Mouse (Mus musculus) cerebellum, adult 8-10 months (tissue): ENCODE measurements at regions not wholly inside any gene's neighbourhood (a gene's known extent, or its start where the extent isn't known, plus 50 kb on each side); places are given as distances from the start of the nearest gene placed in this dataset.

Experiments used
- DNase-seq: peaks from one replicate; pipeline ENCODE4 v3.0.0; 2022

DNA sequence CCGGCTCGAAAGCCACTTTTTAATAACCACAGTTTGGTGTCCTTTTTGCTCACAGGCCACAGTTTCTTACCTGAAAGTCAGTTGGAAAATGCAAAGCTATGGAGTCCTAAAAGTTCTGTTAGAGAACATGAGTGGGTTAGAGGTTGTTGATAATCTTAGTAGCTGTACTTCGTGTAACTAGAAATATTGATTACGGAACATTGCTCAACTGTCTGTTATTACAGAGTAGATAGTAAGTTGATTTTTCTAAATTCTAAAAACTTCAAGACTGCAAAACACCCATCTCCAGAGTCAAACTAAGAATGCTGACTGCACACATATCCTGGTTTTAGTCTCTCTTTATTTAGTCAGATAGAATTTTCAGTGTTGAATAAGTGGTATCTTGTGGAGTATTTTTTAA lies 111.0 kb downstream of the Slc38a4 start:
- no peak for DNase-seq

DNA sequence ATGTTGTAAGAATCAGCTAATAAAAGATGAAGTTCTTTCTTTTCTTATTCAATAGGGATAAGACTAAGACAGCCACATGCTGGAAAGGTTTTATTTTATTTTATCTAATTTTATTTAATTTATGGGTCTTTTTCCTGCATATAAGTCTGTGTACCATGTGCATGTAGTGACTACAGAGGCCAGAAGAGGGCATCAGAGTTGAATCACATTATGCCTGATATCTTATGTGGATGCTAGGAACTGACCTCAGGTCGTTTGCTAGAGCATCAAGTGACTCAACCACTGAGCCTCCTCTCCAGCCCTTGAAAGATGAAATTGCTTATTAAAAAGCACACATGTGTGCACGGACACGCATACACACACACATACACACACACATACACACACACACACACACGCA lies 113.1 kb downstream of the Slc38a4 start:
- DNase-seq, result no peak

DNA sequence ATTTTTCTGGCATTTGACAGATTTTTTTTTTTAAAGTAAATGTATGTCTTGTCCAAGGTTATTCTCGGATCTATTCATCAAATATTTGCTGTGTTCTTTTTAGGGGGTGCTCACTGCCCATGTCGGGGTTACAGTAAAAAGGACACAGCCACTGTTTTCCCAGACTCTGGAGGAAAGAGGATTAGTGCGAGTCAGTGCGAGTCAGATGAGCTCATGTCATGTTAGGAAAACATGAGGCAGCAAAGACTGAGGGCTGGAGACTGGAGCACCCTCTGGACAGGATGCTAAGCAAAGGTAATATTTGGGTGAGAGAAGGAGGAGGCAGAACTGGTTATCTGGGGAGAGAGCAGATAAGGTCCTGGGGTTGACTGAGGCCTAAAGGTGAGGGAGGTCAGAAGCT lies 117.3 kb downstream of the Slc38a4 start:
- no peak for DNase-seq

DNA sequence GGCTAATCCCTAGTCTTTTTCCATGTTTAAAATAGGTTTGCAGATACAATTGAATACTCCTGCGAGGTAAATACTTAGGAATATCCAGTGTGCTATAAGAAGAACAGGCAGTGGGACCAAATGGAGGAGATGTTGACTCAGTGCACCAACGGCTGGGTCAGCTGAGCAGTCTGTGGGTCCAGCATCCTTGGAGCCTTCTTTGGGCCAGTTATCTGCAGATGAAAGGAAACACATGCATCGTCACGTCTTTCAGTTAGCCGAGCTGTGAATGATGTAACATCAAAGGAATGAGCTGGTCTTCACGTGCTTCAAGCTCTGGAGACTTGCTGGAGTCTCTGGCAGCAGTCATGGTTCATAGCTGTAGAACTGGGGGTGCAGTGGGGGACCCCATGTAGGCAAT lies 118.1 kb downstream of the Slc38a4 start:
- DNase-seq, result no peak

DNA sequence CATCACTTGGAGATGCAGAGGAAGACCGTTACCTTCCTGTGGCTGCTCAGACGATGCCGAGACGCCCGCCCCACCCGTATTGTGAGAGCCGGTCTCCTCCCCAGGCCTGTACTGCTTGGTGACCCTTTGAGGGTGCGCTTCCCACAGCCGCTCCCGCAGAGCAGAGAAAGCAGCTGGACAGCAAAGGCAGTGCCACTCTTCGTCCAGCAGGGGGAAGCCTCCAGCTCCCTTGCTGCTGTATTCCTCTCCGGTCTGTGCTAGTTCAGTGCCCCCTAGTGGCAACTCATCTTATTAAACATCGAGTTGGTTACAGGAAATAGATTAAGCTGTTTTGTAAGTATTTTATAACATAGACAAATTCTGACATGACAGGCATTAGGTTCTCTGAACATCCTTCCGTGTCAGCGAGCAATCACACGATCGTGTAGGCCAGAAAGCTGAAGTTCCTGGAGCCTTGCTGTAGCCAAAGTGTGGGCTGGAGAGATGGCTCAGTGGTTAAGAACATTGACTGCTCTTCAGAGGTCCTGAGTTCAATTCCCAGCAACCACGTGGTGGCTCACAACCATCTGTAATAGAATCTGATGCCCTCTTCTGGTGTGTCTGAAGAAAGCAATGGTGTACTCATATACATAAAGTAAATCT lies 118.9 kb downstream of the Slc38a4 start:
- peak; percentile 80 for DNase-seq

DNA sequence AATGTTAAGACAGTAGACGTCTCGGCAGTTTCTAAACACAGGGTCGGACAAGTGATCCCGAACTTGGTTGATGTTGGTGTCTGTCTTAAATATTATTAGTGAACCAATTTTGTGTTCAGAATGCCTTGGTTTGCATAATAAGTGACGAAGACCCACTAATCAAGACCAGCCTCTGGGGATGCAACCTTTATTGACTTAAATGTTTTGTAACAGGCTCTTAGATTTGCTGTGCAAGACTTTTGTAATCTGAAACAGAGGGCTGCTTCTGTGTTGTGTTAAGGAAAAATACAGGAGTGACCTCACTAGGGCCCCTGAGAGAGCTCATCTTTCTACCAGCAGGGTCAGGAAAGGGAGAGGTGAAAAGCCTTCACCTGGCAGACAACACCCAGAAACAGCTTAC lies 119.5 kb downstream of the Slc38a4 start:
- DNase-seq, result no peak

DNA sequence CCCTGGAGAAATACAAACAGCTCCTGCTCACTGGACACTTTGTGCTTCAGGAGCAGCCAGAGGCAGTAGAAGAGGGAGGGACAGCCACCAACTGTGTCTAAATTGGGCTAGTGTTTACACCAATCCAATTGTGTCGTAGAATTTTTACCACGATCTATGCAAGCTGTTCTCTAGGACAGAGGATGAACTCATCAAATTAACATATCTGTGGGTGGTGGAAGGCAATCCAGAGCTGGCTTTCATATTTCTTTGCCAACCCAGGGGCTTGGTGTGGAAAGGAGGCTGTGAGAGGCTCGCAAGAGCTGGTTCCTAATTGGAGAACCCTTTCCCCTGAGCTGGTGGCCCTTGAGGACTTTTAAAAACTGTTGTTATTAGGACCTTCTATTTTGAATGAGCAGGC lies 122.3 kb downstream of the Slc38a4 start:
- DNase-seq, result no peak

DNA sequence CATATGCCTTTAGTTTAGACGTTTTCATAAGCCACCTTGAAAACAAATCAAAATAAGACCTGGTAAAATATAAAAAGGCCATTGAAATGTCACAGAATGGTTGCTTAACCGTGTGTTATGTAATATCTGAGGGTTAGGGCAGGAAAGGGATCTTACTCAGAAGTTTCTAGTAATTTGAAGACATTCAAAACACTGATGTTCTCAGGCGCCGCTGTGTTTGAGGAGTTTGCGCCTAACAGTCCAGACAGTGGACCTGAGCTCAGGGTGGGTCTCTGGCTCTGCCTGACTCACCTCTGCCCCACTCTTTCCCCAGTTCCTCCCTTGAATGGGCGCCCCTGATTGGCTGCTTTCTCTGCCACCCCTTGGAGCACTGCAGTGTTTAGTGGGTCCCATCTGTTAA lies 125.2 kb downstream of the Slc38a4 start:
- DNase-seq, result no peak

DNA sequence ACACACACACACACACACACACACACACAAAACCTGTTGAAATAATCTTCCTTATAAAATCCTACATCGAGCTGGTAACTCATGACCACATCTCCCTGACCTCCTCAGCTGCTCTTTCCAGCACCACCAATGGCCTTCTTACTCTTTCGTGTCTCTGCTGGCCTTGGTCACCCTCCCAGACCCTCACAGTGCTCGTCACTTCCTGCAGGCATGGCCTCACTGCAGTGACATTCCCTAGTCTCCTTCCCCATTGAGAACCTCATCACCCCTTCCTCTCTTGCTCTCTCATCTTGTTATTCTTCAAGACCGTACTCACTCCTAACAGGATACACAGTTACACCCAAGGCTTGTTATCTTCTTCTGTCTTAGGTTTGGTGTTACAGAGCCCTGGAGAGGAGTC lies 126.0 kb downstream of the Slc38a4 start:
- no peak for DNase-seq

DNA sequence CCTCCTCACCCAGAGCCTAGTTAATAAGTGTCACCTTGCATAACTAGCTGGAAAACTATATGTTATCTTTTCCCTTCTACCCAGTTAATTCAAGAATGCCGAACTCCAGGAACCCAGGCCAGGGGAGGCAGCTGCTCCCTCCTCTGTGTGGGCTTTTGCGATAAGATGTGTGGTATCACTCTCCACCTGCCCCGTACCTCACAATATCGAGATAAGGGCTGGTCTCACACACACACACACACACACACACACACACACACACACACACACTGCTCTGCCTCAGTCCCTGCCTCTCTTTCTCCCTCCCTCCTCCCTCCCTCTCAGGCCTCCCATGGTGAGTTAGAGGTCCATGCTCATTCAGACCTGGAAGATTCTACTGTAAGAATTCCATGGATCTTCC lies 127.1 kb downstream of the Slc38a4 start:
- DNase-seq, result no peak

DNA sequence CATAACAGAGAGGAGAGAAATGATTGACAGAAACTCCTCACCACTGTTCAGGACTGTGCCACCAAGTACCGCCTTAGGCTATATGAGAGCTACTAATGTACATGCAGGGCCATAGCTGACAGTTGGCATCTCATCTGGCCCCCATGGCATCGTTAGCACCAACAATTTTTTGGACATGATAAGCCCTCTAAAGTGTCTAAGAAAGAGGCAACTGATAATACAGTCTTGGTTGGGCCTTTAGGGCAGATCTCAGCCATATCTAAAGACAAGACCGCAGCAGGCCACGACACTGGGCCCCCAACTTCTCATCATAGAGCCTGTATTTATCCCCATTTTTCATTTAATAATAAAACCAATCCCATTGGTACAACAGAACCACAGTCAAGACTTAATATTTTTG lies 128.1 kb downstream of the Slc38a4 start:
- no peak for DNase-seq

DNA sequence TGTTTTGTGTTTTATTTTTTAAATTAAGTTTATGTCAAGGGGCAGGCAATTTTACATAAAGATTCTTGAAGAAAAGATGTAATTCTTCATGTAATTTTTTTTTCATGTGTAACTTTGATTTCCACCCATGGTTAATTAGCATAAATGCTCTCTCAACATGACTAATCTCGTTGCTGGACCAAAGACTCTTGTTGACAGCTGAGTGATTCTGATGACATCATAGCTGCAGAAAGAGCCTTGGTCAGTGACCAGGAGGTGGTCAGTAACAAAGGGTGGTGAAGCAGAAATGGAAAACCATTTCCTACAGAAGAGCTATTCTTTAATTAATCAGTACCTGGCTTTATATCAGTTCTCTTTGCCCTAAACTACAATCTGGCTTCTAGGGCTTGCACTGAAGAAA lies 129.1 kb downstream of the Slc38a4 start:
- no peak for DNase-seq

DNA sequence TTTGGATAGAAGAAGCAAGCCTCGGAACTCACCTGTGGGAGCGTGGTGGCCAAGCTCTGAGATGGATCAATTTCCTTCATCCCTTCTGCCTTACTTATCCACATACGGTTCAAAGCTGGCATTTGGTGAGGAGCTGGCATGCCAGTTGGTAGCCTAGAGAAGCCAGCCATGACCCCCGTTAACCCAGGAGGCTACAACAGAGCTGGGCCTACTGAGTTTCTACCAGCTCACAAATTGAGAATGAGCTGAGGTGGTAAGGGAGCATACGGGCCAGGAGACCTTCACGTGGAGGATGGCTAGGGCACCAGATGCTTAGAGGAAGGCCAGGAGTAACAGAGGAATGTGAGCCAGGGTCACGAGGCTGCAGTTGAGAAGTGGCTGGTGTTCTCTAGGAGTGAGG lies 139.2 kb downstream of the Slc38a4 start:
- no peak for DNase-seq

DNA sequence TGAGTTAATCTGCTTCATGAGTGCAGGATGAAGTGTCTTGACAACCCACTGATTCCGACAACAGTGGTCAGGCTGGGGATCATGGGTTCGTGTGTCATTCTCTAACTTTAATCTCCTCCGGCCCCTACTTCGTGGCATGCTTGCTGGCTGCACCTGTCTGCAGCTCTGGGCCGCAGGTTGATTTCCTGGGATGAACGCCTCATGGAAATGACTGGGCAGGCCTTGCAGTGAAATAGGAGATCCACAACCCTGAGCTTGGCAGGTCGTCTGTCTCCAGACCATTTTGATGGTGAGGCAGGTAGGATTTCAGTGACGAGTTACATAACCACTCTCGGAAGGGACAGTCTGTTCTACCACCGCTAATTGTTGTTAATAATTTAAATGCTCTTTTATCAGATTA lies 140.2 kb downstream of the Slc38a4 start:
- DNase-seq, result no peak

DNA sequence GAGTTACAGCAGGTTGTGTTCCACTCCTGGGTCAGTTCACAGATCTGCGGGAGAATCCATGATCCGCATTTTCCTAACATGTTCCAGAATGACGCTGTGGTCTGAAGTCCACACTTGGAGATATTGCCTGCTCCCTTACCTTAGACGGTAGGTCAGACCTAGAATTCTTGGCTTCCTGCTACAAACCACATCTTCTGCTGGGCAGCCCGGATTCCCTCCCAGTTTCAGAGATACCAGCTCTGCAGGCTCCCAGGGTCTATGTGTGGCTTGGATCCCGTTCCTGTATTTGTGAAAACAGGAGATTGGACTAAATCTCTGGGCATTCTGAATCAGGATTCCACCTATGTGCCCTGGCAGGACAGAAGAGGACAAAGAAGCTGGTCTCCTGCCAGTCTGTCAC lies 140.8 kb downstream of the Slc38a4 start:
- DNase-seq, result no peak

DNA sequence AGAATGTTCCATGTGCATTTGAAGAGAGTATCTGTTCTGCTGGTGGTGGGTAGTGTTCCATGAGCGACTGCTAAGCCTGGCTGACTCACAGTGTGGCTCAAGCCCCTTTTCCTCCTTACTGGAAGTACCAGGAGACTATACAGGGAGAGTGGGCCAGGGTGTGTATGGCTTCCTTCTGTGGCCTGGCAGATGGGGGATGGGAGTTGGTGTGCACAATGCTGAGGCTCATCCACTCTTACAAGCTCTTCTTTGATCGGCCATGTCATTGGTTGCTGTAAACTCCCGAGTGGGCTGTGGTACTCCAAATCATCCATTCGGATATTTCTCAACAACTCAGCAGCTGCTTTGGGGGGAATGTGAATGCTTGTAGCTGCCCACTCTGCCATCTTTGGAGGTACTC lies 150.2 kb downstream of the Slc38a4 start:
- DNase-seq, result no peak

DNA sequence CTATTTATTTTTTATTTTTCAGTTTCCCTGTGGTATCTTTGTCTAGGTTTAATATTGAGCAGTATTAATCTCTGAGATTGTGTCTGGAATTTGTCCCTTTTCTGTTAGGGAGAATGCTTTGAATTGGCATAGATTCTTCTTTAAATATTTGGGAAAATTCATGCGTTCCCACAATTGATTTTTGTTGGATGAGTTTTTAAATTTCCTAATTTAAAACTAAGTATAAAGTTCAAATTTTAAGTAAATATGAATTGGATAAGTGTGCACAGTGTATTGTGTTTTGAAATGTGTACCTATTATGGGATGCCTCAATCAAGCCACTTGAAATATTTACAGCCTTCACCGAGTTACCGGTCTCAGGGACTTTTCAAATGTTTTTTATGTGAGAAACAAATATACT lies 152.3 kb downstream of the Slc38a4 start:
- DNase-seq, result no peak

DNA sequence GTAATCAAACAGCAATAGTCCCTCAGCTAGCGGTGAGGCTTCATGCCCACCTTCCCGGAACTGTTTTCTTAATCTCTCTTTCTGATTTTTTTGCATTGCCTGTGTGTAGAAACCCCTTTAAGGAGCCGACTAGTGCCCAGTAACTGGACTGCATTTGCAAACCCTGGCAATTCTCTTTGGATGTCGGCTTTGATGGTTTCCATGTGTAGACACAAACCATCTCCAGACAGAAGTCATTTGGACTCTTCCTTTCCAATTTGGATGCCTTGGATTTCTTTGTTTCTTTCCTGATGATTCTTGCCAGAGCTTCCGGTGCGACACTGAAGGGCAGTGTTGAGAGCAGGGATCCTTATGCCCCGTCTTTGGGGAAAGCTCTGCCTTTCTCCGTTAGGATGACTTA lies 153.0 kb downstream of the Slc38a4 start:
- DNase-seq, result no peak

DNA sequence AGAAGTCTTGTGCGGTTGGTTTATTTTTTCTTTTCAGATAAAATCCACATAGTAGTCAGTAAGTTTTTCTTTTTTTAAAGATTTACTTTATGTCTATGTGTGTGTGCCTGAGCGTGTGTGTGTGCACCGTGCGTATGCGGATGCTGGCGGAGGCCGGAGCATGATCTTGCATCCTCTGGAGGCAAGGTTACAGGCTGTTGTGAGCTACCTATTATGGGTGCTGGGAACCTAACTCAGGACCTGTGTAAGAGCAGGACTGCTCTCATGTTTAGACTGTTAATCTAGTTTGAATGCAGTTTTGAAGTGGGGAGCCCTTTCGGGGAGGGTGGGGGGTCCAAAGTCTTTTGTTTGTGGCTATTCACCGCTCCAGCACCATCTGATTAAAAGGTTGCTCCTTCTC lies 154.1 kb downstream of the Slc38a4 start:
- no peak for DNase-seq

DNA sequence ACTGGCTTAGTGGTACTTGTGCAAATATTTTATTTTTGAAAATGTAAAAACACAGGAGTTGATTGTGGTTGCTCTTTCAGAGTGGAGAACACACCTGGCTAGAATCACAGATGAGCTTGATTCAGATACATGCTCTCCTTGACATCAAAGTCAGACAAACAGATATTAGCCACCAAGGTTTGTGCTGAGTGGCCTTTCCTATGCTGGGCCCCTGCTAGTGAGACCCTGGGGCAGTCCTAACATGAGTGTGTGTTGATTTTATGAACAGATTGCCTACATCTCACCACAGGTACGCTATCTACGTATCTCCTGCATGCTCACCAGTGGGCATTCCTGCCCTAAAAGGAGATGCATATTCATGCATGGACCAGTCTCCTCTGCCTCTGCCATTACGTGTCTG lies 157.5 kb downstream of the Slc38a4 start:
- DNase-seq, result no peak

DNA sequence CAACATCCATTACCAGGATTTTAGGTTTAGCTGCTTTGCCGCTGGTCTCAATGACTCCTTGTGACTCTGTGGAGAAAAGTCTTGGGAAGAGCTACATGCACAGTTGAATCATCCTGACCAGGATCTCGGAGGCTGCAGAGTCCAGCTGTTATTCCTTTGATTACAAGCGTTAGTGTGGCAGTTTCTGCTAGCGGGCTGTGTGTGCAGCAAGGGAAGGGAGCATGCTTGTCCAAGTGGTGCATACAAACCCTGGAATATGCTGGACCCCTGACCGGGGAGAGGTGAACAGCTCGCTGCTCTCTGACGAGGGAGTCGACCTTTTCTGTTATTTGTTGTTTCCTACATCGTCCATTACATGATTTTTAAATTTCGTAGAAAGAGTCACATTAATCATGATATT lies 170.9 kb downstream of the Slc38a4 start:
- DNase-seq, result no peak

DNA sequence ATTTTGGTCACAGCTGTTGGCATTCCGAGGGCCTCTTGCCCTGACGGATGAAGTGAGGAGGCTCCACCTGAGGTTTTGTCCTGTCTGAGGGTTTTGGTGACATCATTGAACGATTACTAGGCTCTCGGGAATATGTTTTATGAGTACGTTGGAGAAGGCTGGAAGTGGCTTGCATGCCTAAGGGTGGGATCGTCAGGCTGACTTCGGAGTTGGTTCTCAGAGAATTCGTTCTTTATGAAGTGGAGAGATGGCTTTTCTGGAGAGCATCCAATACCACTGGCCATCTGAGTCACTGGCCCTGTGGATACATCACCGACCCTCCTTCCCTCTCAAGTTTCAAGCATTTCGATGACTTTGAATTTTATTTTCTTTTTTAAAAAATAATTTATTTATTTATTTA lies 172.0 kb downstream of the Slc38a4 start:
- DNase-seq, result no peak

DNA sequence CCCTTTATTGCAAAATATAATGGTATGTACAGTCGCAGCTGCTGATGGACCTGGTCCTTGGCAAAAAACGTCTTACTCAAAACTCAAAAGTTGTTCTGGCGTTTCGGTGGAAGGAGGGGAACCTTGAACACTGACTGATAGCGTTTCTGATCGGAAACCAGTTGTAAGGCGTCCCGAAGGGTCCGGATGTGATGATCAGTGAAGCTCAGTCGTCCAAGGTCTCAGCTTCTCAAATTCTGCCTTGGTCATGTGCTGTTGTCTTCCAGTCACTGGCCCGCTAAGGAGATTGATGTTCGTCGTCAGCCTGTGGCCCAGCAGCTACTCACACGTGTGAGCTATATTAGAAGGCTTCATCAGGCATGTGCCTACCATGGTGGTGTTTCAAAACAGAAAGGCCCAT lies 173.5 kb downstream of the Slc38a4 start:
- no peak for DNase-seq

DNA sequence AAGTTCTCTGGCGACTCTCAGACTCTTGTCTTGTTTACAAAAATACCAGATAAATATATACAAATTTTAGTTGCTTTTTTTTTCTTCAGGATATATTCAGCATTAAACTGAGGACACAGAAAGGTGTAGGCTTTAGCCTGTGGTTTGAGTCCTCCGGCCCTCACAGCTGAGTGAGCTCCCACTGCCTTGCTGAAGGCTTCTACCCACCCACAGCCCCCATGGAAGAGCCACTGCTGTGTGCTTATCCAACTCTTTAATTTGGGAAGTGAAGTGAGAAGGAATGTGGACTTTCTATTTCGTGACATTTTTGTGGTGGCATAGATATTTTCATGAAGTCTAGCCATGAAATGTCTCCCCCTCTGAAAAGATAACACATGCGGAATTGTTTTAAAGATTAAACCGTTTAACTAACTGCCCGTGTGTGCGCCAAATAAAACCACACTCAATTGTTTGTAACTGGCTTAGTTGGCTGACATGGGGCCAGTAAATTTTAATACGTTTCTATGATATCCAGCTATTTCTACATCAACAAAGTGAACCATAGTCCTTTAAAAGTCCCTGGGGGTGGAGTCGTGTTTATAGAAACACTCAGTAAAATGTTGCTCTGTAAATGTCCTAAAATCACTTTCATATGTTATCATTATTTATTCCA lies 174.1 kb downstream of the Slc38a4 start:
- no peak for DNase-seq

DNA sequence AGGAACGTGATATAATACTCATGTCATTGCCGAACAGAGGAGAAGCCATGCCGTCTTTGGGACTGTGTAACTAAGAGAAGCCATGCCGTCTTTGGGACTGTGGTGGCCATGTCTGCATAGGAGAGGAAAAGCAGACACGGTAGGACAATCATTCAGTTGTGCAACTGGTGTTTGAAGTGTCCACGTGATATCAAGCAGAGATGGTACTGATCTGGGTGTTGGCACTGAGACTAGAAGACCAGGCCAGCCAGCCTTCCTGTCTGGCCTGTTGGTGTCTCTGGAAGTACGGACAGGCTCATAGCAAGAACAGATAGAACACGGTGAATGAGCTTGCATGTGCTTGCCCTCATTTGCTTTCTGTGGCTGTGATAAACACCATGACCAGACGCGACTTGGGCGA lies 175.7 kb downstream of the Slc38a4 start:
- DNase-seq, result no peak
